Mouse (Mus musculus) liver, embryonic 13.5 days (tissue): Measurements from ENCODE around the gene AW146154. TPM values are rescaled to one million over a fixed set of nuclear protein-coding genes. Genes with fewer than 3 reads are reported as not detected.
"Not testable (repeated sequence)": the region's sequence is repeated elsewhere in the genome, so short reads cannot be mapped to it uniquely, and the experiment has no call there.

Source experiments
- ATAC-seq: fragments of 200-750 bp; cut with Nextera tagmentation; 2 replicates; pipeline ENCODE4 v1.8.0; 2017; ENCODE audit warnings: low read depth, mild to moderate bottlenecking, moderate number of reproducible peaks, moderate library complexity
- DNase-seq: peaks from one replicate; pipeline ENCODE4 v3.0.0; 2022
- H3K27ac ChIP-seq: fragments of 300-500 bp; sonication (generic); 2 replicates; pipeline ENCODE4 v1.5.1; 2015; ENCODE audit warnings: moderate library complexity, mild to moderate bottlenecking, inconsistent platforms
- H3K27me3 ChIP-seq: fragments of 300-500 bp; sonication (generic); 2 replicates; pipeline ENCODE4 v1.6.1; 2015; ENCODE audit warnings: mild to moderate bottlenecking, inconsistent platforms
- H3K36me3 ChIP-seq: fragments of 300-500 bp; sonication (generic); 2 replicates; pipeline ENCODE4 v1.6.1; 2015; ENCODE audit warnings: mild to moderate bottlenecking, inconsistent platforms
- H3K4me1 ChIP-seq: fragments of 300-500 bp; sonication (generic); replicated peaks from 2 replicates; pipeline ENCODE4 v1.6.1; 2015; ENCODE audit warnings: inconsistent platforms
- H3K4me2 ChIP-seq: fragments of 300-500 bp; sonication (generic); 2 replicates; pipeline ENCODE4 v1.6.1; 2015; ENCODE audit warnings: inconsistent platforms, mild to moderate bottlenecking, moderate library complexity
- H3K4me3 ChIP-seq: fragments of 300-500 bp; sonication (generic); replicated peaks from 2 replicates; pipeline ENCODE4 v1.5.1; 2015; ENCODE audit warnings: mild to moderate bottlenecking, inconsistent platforms
- H3K9ac ChIP-seq: fragments of 300-500 bp; sonication (generic); 2 replicates; pipeline ENCODE4 v1.6.1; 2015; ENCODE audit warnings: mild to moderate bottlenecking, inconsistent platforms
- H3K9me3 ChIP-seq: fragments of 300-500 bp; sonication (generic); replicated peaks from 2 replicates; pipeline ENCODE4 v1.6.1; 2016; ENCODE audit warnings: inconsistent platforms
- WGBS: fragments of 180-500 bp; shearing (Covaris S2); methylation state at CpG from one replicate; pipeline ENCODE4 v1.1.7; 2015; ENCODE audit not compliant: insufficient replicate concordance; 5-methylcytosine and 5-hydroxymethylcytosine counted together
- polyA plus RNA-seq: library from polyadenylated mRNA; unstranded; fragments of >200 nt; fragmentation: Nextera tagmentation; extraction: Ambion mirVana; gene quantifications from 2 replicates; pipeline ENCODE4 v1.2.1, GENCODE M21; 2015

The AW146154 gene
- 2.2 and 4.7 TPM in 2 replicates for polyA plus RNA-seq

GRCm38 (mm10) chr7:41499389-41500049 lies at the start of gene AW146154, which contains the start of gene Gm20449:
Gene AW146154 (minus strand): TSS chr7:41499890.
Gene Gm20449 (minus strand): TSS chr7:41499417.
- Histone ChIP-seq H3K36me3 (peaks cover 10% of the 10 kb centered on the region), H3K9ac (peak within 1 kb of the TSS; percentile 71), H3K4me2 (peak within 1 kb of the TSS; percentile 91), H3K27me3 (no peaks in the 10 kb centered on the region), H3K4me1 (peaks cover 5% of the 10 kb centered on the region; the same call in 1 of the 2 replicates), H3K9me3 (no peaks in the 10 kb centered on the region), H3K4me3 (peak within 1 kb of the TSS; percentile 74), H3K27ac (peak within 1 kb of the TSS; percentile 74)
- DNase-seq, result peak; percentile 80
- WGBS, result under 1% methylated on average over 18 of the region's 18 CpGs
- peak; percentile 98 for ATAC-seq

- no peak overlapping the region for H3K27ac ChIP-seq
- no peaks in the 10 kb centered on the region for H3K27me3 ChIP-seq
- DNase-seq, result no peak
- no peaks in the 10 kb centered on the region for H3K4me1 ChIP-seq
- H3K9ac ChIP-seq, result no peak overlapping the region
- peaks cover 6% of the 10 kb centered on the region; the same call in 1 of the 2 replicates for H3K9me3 ChIP-seq
- no peak overlapping the region for H3K4me3 ChIP-seq
- ATAC-seq, result no peak
- 76% methylated on average over 3 of the region's 3 CpGs for WGBS
- H3K4me2 ChIP-seq, result no peak overlapping the region
- no peaks in the 10 kb centered on the region for H3K36me3 ChIP-seq
Measured at GRCm38 (mm10) chr7:41512672-41513071, 13.0 kb upstream of the AW146154 start.

GRCm38 (mm10) chr7:41512207-41512606 lies 12.5 kb upstream of the AW146154 start:
- Histone ChIP-seq H3K36me3 (no peaks in the 10 kb centered on the region), H3K4me1 (no peaks in the 10 kb centered on the region), H3K9me3 (peaks cover 5% of the 10 kb centered on the region; the same call in 1 of the 2 replicates), H3K27me3 (no peaks in the 10 kb centered on the region), H3K4me2 (no peak overlapping the region), H3K4me3 (no peak overlapping the region), H3K9ac (no peak overlapping the region), H3K27ac (no peak overlapping the region)
- no peak for ATAC-seq
- WGBS, result 12% methylated on average over 1 of the region's 1 CpGs
- no peak for DNase-seq

GRCm38 (mm10) chr7:41502402-41502801 lies 2.7 kb upstream of the AW146154 start:
- Histone ChIP-seq H3K36me3 (no peaks in the 10 kb centered on the region), H3K4me2 (no peak overlapping the region), H3K4me3 (no peak overlapping the region), H3K4me1 (peaks cover 5% of the 10 kb centered on the region; the same call in 1 of the 2 replicates), H3K9ac (no peak overlapping the region), H3K27me3 (no peaks in the 10 kb centered on the region), H3K27ac (no peak overlapping the region), H3K9me3 (no peaks in the 10 kb centered on the region)
- 22% methylated on average over 1 of the region's 1 CpGs for WGBS
- DNase-seq, result no peak
- ATAC-seq, result no peak

GRCm38 (mm10) chr7:41500151-41500934 lies 653 bp upstream of the AW146154 start:
- Histone ChIP-seq H3K4me2 (peak overlapping the region; percentile 91), H3K9me3 (no peaks in the 10 kb centered on the region), H3K36me3 (0 out of 2 replicates have a peak, but pooled peaks cover 3% of the 10 kb centered on the region), H3K27ac (no peak overlapping the region), H3K4me3 (peak overlapping the region; percentile 74), H3K4me1 (peaks cover 5% of the 10 kb centered on the region; the same call in 1 of the 2 replicates), H3K9ac (peak overlapping the region; percentile 71), H3K27me3 (no peaks in the 10 kb centered on the region)
- no peak for ATAC-seq
- peak; percentile 18 for DNase-seq
- 12% methylated on average over 22 of the region's 22 CpGs for WGBS

- peaks cover 15% of the 10 kb centered on the region for H3K36me3 ChIP-seq
- ATAC-seq, result peak; percentile 58
- not testable (repeated sequence) for H3K27me3 ChIP-seq, DNase-seq, H3K4me1 ChIP-seq, H3K9me3 ChIP-seq
- peak overlapping the region; percentile 74 for H3K4me3 ChIP-seq
- WGBS, result under 1% methylated on average over 6 of the region's 6 CpGs
- H3K4me2 ChIP-seq, result peak overlapping the region; percentile 91
- peak overlapping the region; percentile 74; the same call in 1 of the 2 replicates for H3K27ac ChIP-seq
- peak overlapping the region; percentile 71 for H3K9ac ChIP-seq
Measured at GRCm38 (mm10) chr7:41499018-41499388, 687 bp downstream of the AW146154 start.

GRCm38 (mm10) chr7:41498464-41498863 lies 1.2 kb downstream of the AW146154 start:
- peaks cover 15% of the 10 kb centered on the region for H3K36me3 ChIP-seq
- H3K27ac ChIP-seq, DNase-seq, H3K27me3 ChIP-seq, ATAC-seq, H3K4me1 ChIP-seq, H3K9me3 ChIP-seq: not testable (repeated sequence)
- H3K4me3 ChIP-seq, result peak overlapping the region; percentile 74
- 68% methylated on average over 4 of the region's 4 CpGs for WGBS
- H3K4me2 ChIP-seq, result peak overlapping the region; percentile 91
- H3K9ac ChIP-seq, result peak overlapping the region; percentile 71; the same call in 1 of the 2 replicates

GRCm38 (mm10) chr7:41497871-41498270 lies 1.8 kb downstream of the AW146154 start:
- no peak for ATAC-seq
- Histone ChIP-seq H3K27me3 (no peaks in the 10 kb centered on the region), H3K27ac (no peak overlapping the region), H3K36me3 (peaks cover 15% of the 10 kb centered on the region), H3K4me2 (0 out of 2 replicates have a peak overlapping the region, but pooled peaks have one; percentile 17), H3K9me3 (no peaks in the 10 kb centered on the region), H3K4me3 (no peak overlapping the region), H3K9ac (no peak overlapping the region), H3K4me1 (peaks cover 5% of the 10 kb centered on the region; the same call in 1 of the 2 replicates)
- WGBS, result 90% methylated on average over 2 of the region's 2 CpGs
- no peak for DNase-seq

GRCm38 (mm10) chr7:41451864-41452263 lies 47.8 kb downstream of the AW146154 start:
- Histone ChIP-seq H3K27ac (no peak overlapping the region), H3K4me2 (no peak overlapping the region), H3K9me3 (peaks cover 6% of the 10 kb centered on the region; the same call in 1 of the 2 replicates), H3K36me3 (no peaks in the 10 kb centered on the region), H3K4me3 (no peak overlapping the region), H3K27me3 (no peaks in the 10 kb centered on the region), H3K4me1 (no peaks in the 10 kb centered on the region), H3K9ac (no peak overlapping the region)
- ATAC-seq (no peak), DNase-seq (no peak)
- WGBS, result 9% methylated on average over 10 of the region's 10 CpGs

- not testable (repeated sequence) for H3K9ac ChIP-seq, DNase-seq, H3K36me3 ChIP-seq, H3K27ac ChIP-seq, H3K27me3 ChIP-seq, ATAC-seq, H3K4me1 ChIP-seq, H3K4me2 ChIP-seq, H3K9me3 ChIP-seq, H3K4me3 ChIP-seq
- WGBS, result 59% methylated on average over 1 of the region's 1 CpGs
Measured at GRCm38 (mm10) chr7:41448596-41448995, 51.1 kb downstream of the AW146154 start, which contains the start of gene Vmn2r57. Gene Vmn2r57 (minus strand): TSS chr7:41448696.
